Comparison of ENCODE assay signal across 32 mouse cellular contexts in genomic region chr11:20642321-20642720, GRCm38 (mm10).
"Had no signal": no experiment of that assay in that cellular context is flagged by ENCODE, and none has a peak within 500 bp of the region (broad histone marks: within the 10 kb centered on the region; RNA-seq: fewer than 3 reads in every experiment).

No protein-coding gene starts in this region.

- H3K4me3 ChIP-seq: heart, embryonic 12.5 days; heart, embryonic 13.5 days; heart, embryonic 15.5 days; hindbrain, embryonic 10.5 days; hindbrain, embryonic 12.5 days; hindbrain, embryonic 13.5 days; hindbrain, embryonic 15.5 days; intestine, embryonic 15.5 days; kidney, embryonic 15.5 days; layer of hippocampus, adult 2 months; left cerebral cortex, adult 2 months had no signal

- ATAC-seq: hindbrain, embryonic 16.5 days; hindbrain, postnatal 0 days; inflammation-experienced regulatory T-cells, adult 6 months; intestine, embryonic 15.5 days; intestine, embryonic 16.5 days; intestine, postnatal 0 days had no signal

- H3K27me3 ChIP-seq: heart, embryonic 12.5 days; heart, embryonic 13.5 days; heart, embryonic 15.5 days; hindbrain, embryonic 12.5 days; hindbrain, embryonic 13.5 days; hindbrain, embryonic 15.5 days; intestine, embryonic 15.5 days; kidney, embryonic 15.5 days had no signal

- H3K9ac ChIP-seq: heart, embryonic 12.5 days; heart, embryonic 13.5 days; heart, embryonic 15.5 days; hindbrain, embryonic 12.5 days; hindbrain, embryonic 13.5 days; hindbrain, embryonic 14.5 days; hindbrain, embryonic 15.5 days; intestine, embryonic 15.5 days; kidney, embryonic 15.5 days had no signal

- H3K9me3 ChIP-seq: heart, embryonic 12.5 days; heart, embryonic 13.5 days; heart, embryonic 15.5 days; hindbrain, embryonic 10.5 days; hindbrain, embryonic 12.5 days; hindbrain, embryonic 13.5 days; hindbrain, embryonic 15.5 days; intestine, embryonic 15.5 days; kidney, embryonic 15.5 days had no signal

- H3K4me2 ChIP-seq: heart, embryonic 11.5 days; heart, embryonic 12.5 days; heart, embryonic 13.5 days; heart, embryonic 15.5 days; hindbrain, embryonic 12.5 days; hindbrain, embryonic 13.5 days; hindbrain, embryonic 14.5 days; hindbrain, embryonic 15.5 days; intestine, embryonic 15.5 days; kidney, embryonic 15.5 days had no signal

- H3K27ac ChIP-seq: heart, embryonic 13.5 days; heart, embryonic 15.5 days; hindbrain, embryonic 10.5 days; hindbrain, embryonic 12.5 days; hindbrain, embryonic 13.5 days; hindbrain, embryonic 14.5 days; hindbrain, embryonic 15.5 days; hindbrain, postnatal 0 days; intestine, embryonic 15.5 days; kidney, embryonic 15.5 days; kidney, postnatal 0 days; layer of hippocampus, adult 2 months; left cerebral cortex, adult 2 months had no signal

- H3K36me3 ChIP-seq: heart, embryonic 12.5 days; heart, embryonic 13.5 days; heart, embryonic 15.5 days; hindbrain, embryonic 10.5 days; hindbrain, embryonic 12.5 days; hindbrain, embryonic 13.5 days; hindbrain, embryonic 15.5 days; intestine, embryonic 15.5 days; kidney, embryonic 15.5 days had no signal

- DNase-seq: heart, postnatal 14 days; heart, postnatal 36 days; kidney, adult 11 months; kidney, adult 18-20 months; kidney, adult 2 months; kidney, adult 8-10 months; kidney, adult 9 months; kidney, postnatal 14 days; kidney, postnatal 25 days; kidney, postnatal 36 days; kidney, postnatal 4 days; layer of hippocampus, adult 9-11 months; layer of hippocampus, postnatal 36 days had no signal
